Mouse (Mus musculus) heart, embryonic 16.5 days (tissue): Measurements from ENCODE around the gene Hdgfl2. TPM values are rescaled to one million over a fixed set of nuclear protein-coding genes. Genes with fewer than 3 reads are reported as not detected.
"Not testable (repeated sequence)": the region's sequence is repeated elsewhere in the genome, so short reads cannot be mapped to it uniquely, and the experiment has no call there.

Source experiments
- ATAC-seq: fragments of 200-750 bp; cut with Nextera tagmentation; replicated peaks from 2 replicates; pipeline ENCODE4 v1.8.0; 2017; ENCODE audit warnings: moderate number of reproducible peaks; ENCODE audit not compliant: insufficient read depth, low FRiP score; ENCODE audit errors: extremely low read depth
- H3K27ac ChIP-seq: fragments of 300-500 bp; sonication (generic); 2 replicates; pipeline ENCODE4 v1.5.1; 2014; ENCODE audit warnings: mild to moderate bottlenecking, low read length, control low read depth, moderate library complexity
- H3K27me3 ChIP-seq: fragments of 300-500 bp; sonication (generic); 2 replicates; pipeline ENCODE4 v1.6.1; 2014; ENCODE audit warnings: low read length, mixed read lengths; ENCODE audit not compliant: control insufficient read depth, insufficient read depth
- H3K36me3 ChIP-seq: fragments of 300-500 bp; sonication (generic); 2 replicates; pipeline ENCODE4 v1.6.1; 2014; ENCODE audit not compliant: control insufficient read depth, insufficient read depth
- H3K4me1 ChIP-seq: fragments of 300-500 bp; sonication (generic); 2 replicates; pipeline ENCODE4 v1.6.1; 2014; ENCODE audit warnings: low read length, mixed read lengths; ENCODE audit not compliant: control insufficient read depth, insufficient read depth
- H3K4me2 ChIP-seq: fragments of 300-500 bp; sonication (generic); 2 replicates; pipeline ENCODE4 v1.6.1; 2014; ENCODE audit warnings: low read depth, mild to moderate bottlenecking, control low read depth, low read length
- H3K4me3 ChIP-seq: fragments of 300-500 bp; sonication (generic); 2 replicates; pipeline ENCODE4 v1.5.1; 2014; ENCODE audit warnings: mild to moderate bottlenecking, control low read depth, low read length
- H3K9ac ChIP-seq: fragments of 300-500 bp; sonication (generic); 2 replicates; pipeline ENCODE4 v1.6.1; 2014; ENCODE audit warnings: low read length, control low read depth
- H3K9me3 ChIP-seq: fragments of 300-500 bp; sonication (generic); replicated peaks from 2 replicates; pipeline ENCODE4 v1.6.1; 2016; ENCODE audit warnings: low read length; ENCODE audit not compliant: control insufficient read depth
- WGBS: fragments of 180-500 bp; shearing (Covaris S2); extraction: QIAGEN DNeasy Blood & Tissue Kit; methylation state at CpG from one replicate; pipeline ENCODE4 v1.1.7; 2014; 5-methylcytosine and 5-hydroxymethylcytosine counted together
- polyA plus RNA-seq: library from polyadenylated mRNA; unstranded; fragments of >200 nt; fragmentation: Nextera tagmentation; extraction: Ambion mirVana; gene quantifications from 2 replicates; pipeline ENCODE4 v1.2.1, GENCODE M21; 2015

Hdgfl2 gene
- polyA plus RNA-seq, 1 experiment from 2014 or later, result 88.3 TPM

GRCm38 (mm10) chr17:56074097-56074826 lies 5.2 kb upstream of the Hdgfl2 start:
- WGBS, result 8% methylated on average over 22 of the region's 22 CpGs
- ATAC-seq, result peak; percentile 18
- Histone ChIP-seq H3K36me3 (peaks cover 35% of the 10 kb centered on the region), H3K9ac (peak overlapping the region; percentile 93), H3K27ac (peak overlapping the region; percentile 98), H3K27me3 (no peaks in the 10 kb centered on the region), H3K4me1 (peaks cover 13% of the 10 kb centered on the region), H3K4me2 (peak overlapping the region; percentile 79), H3K9me3 (no peaks in the 10 kb centered on the region), H3K4me3 (peak overlapping the region; percentile 91)

GRCm38 (mm10) chr17:56074827-56075208 lies 4.6 kb upstream of the Hdgfl2 start, which contains the start of gene Ubxn6:
Gene Ubxn6 (minus strand): TSS chr17:56075028.
- Histone ChIP-seq H3K9ac (peak within 1 kb of the TSS; percentile 93), H3K36me3 (peaks cover 30% of the 10 kb centered on the region), H3K4me1 (peaks cover 13% of the 10 kb centered on the region), H3K9me3 (no peaks in the 10 kb centered on the region), H3K27me3 (no peaks in the 10 kb centered on the region), H3K4me3 (peak within 1 kb of the TSS; percentile 91), H3K4me2 (peak within 1 kb of the TSS; percentile 79), H3K27ac (peak within 1 kb of the TSS; percentile 98)
- under 1% methylated on average over 35 of the region's 35 CpGs for WGBS
- peak; percentile 38 for ATAC-seq

GRCm38 (mm10) chr17:56077523-56077922 lies 1.9 kb upstream of the Hdgfl2 start:
- Histone ChIP-seq H3K27ac (no peak overlapping the region), H3K4me1 (peaks cover 29% of the 10 kb centered on the region), H3K4me3 (no peak overlapping the region), H3K9me3 (no peaks in the 10 kb centered on the region), H3K4me2 (no peak overlapping the region), H3K9ac (no peak overlapping the region), H3K27me3 (no peaks in the 10 kb centered on the region), H3K36me3 (peaks cover 10% of the 10 kb centered on the region; the same call in 1 of the 2 replicates)
- ATAC-seq, result no peak
- WGBS, result 88% methylated on average over 5 of the region's 5 CpGs

- H3K4me1 ChIP-seq, result peaks cover 29% of the 10 kb centered on the region
- ATAC-seq, H3K9ac ChIP-seq, H3K27me3 ChIP-seq, H3K9me3 ChIP-seq, H3K36me3 ChIP-seq: not testable (repeated sequence)
- H3K4me2 ChIP-seq, result peak overlapping the region; percentile 59
- H3K27ac ChIP-seq, result peak overlapping the region; percentile 78
- 62% methylated on average over 9 of the region's 9 CpGs for WGBS
- H3K4me3 ChIP-seq, result peak overlapping the region; percentile 31
Observed at GRCm38 (mm10) chr17:56078361-56078760, 1.1 kb upstream of the Hdgfl2 start.

GRCm38 (mm10) chr17:56079921-56080320 lies 487 bp downstream of the Hdgfl2 start:
- no peak for ATAC-seq
- Histone ChIP-seq H3K4me1 (peaks cover 23% of the 10 kb centered on the region), H3K36me3 (peaks cover 10% of the 10 kb centered on the region; the same call in 1 of the 2 replicates), H3K4me3 (peak overlapping the region; percentile 97), H3K27me3 (no peaks in the 10 kb centered on the region), H3K27ac (peak overlapping the region; percentile 79), H3K4me2 (peak overlapping the region; percentile 85), H3K9me3 (no peaks in the 10 kb centered on the region), H3K9ac (peak overlapping the region; percentile 95)
- WGBS, result under 1% methylated on average over 11 of the region's 11 CpGs

- Histone ChIP-seq H3K4me2 (peak overlapping the region; percentile 85), H3K9ac (peak overlapping the region; percentile 95), H3K4me3 (peak overlapping the region; percentile 97), H3K9me3 (no peaks in the 10 kb centered on the region), H3K27ac (no peak overlapping the region), H3K4me1 (peaks cover 16% of the 10 kb centered on the region), H3K27me3 (no peaks in the 10 kb centered on the region), H3K36me3 (peaks cover 10% of the 10 kb centered on the region; the same call in 1 of the 2 replicates)
- 11% methylated on average over 8 of the region's 8 CpGs for WGBS
- ATAC-seq, result no peak
Observed at GRCm38 (mm10) chr17:56080781-56081585, 1.5 kb downstream of the Hdgfl2 start.

- no peak overlapping the region for H3K9ac ChIP-seq
- 75% methylated on average over 1 of the region's 1 CpGs for WGBS
- H3K27me3 ChIP-seq, result no peaks in the 10 kb centered on the region
- ATAC-seq, result no peak
- H3K4me3 ChIP-seq, result no peak overlapping the region
- H3K9me3 ChIP-seq, result no peaks in the 10 kb centered on the region
- no peak overlapping the region for H3K4me2 ChIP-seq
- peaks cover 13% of the 10 kb centered on the region for H3K36me3 ChIP-seq
- no peaks in the 10 kb centered on the region for H3K4me1 ChIP-seq
- H3K27ac ChIP-seq, result no peak overlapping the region
Observed at GRCm38 (mm10) chr17:56092312-56092711, 12.9 kb downstream of the Hdgfl2 start.

- no peak overlapping the region for H3K4me3 ChIP-seq
- H3K4me2 ChIP-seq, result no peak overlapping the region
- H3K4me1 ChIP-seq, result no peaks in the 10 kb centered on the region
- H3K27ac ChIP-seq, result no peak overlapping the region
- WGBS, result 94% methylated on average over 1 of the region's 1 CpGs
- no peak for ATAC-seq
- no peak overlapping the region for H3K9ac ChIP-seq
- no peaks in the 10 kb centered on the region for H3K9me3 ChIP-seq
- no peaks in the 10 kb centered on the region for H3K27me3 ChIP-seq
- peaks cover 15% of the 10 kb centered on the region for H3K36me3 ChIP-seq
Observed at GRCm38 (mm10) chr17:56092794-56093193, 13.4 kb downstream of the Hdgfl2 start.

- peaks cover 43% of the 10 kb centered on the region for H3K36me3 ChIP-seq
- 88% methylated on average over 12 of the region's 12 CpGs for WGBS
- H3K9me3 ChIP-seq, result no peaks in the 10 kb centered on the region
- no peak overlapping the region for H3K4me2 ChIP-seq
- H3K9ac ChIP-seq, result no peak overlapping the region
- no peak overlapping the region for H3K4me3 ChIP-seq
- H3K4me1 ChIP-seq, result no peaks in the 10 kb centered on the region
- no peak overlapping the region for H3K27ac ChIP-seq
- ATAC-seq, result no peak
- H3K27me3 ChIP-seq, result no peaks in the 10 kb centered on the region
Observed at GRCm38 (mm10) chr17:56096883-56097282, 17.4 kb downstream of the Hdgfl2 start.
